Mouse (Mus musculus): ENCODE measurements around the gene OR5BS1P.
"Not testable (repeated sequence)": the region's sequence is repeated elsewhere in the genome, so short reads cannot be mapped to it uniquely, and the experiment has no call there.

The OR5BS1P gene

GRCm38 (mm10) chr15:98506253-98506957, 36.7 kb downstream of the OR5BS1P start:
- DNase-seq (ENCODE audit: low spot score in 2 of 2), result no peak

- no peak for DNase-seq (ENCODE audit: low spot score in 2 of 2)
Measured at GRCm38 (mm10) chr15:98507321-98507720, 37.6 kb downstream of the OR5BS1P start.

GRCm38 (mm10) chr15:98509387-98509786, 39.7 kb downstream of the OR5BS1P start:
- no peak for DNase-seq (ENCODE audit: low spot score in 2 of 2)

GRCm38 (mm10) chr15:98510438-98511385, 41.0 kb downstream of the OR5BS1P start:
- peak; percentile 61 to 64 for DNase-seq (ENCODE audit: low spot score in 2 of 2)

GRCm38 (mm10) chr15:98511386-98511928, 41.8 kb downstream of the OR5BS1P start:
- DNase-seq (ENCODE audit: low spot score in 2 of 2), result no peak

- no peak for DNase-seq (ENCODE audit: low spot score in 2 of 2)
Measured at GRCm38 (mm10) chr15:98512232-98512631, 42.5 kb downstream of the OR5BS1P start.

- peak in 1 of 2 experiments; percentile 44 for DNase-seq (ENCODE audit: low spot score in 2 of 2)
Measured at GRCm38 (mm10) chr15:98512799-98513321, 43.2 kb downstream of the OR5BS1P start.

GRCm38 (mm10) chr15:98513676-98514075, 44.0 kb downstream of the OR5BS1P start:
- not testable (repeated sequence) for DNase-seq (ENCODE audit: low spot score in 2 of 2)

GRCm38 (mm10) chr15:98514146-98514545, 44.5 kb downstream of the OR5BS1P start:
- DNase-seq (ENCODE audit: low spot score in 2 of 2), result no peak

GRCm38 (mm10) chr15:98514845-98515244, 45.1 kb downstream of the OR5BS1P start:
- not testable (repeated sequence) for DNase-seq (ENCODE audit: low spot score in 2 of 2)

GRCm38 (mm10) chr15:98517380-98518355, 48.0 kb downstream of the OR5BS1P start:
- peak; percentile 61 for DNase-seq (ENCODE audit: low spot score in 2 of 2)

GRCm38 (mm10) chr15:98521245-98521644, 51.5 kb downstream of the OR5BS1P start:
- no peak for DNase-seq (ENCODE audit: low spot score in 2 of 2)

- DNase-seq (ENCODE audit: low spot score in 2 of 2), result no peak
Measured at GRCm38 (mm10) chr15:98526057-98526456, 56.4 kb downstream of the OR5BS1P start.

GRCm38 (mm10) chr15:98527056-98527771, 57.5 kb downstream of the OR5BS1P start:
- no peak for DNase-seq (ENCODE audit: low spot score in 2 of 2)

GRCm38 (mm10) chr15:98528066-98528563, 58.4 kb downstream of the OR5BS1P start:
- no peak for DNase-seq (ENCODE audit: low spot score in 2 of 2)
